Mouse (Mus musculus) stomach, embryonic 14.5 days (tissue): Measurements from ENCODE around the gene Rbfox2. TPM values are rescaled to one million over a fixed set of nuclear protein-coding genes. Genes with fewer than 3 reads are reported as not detected.
"Not testable (repeated sequence)": the region's sequence is repeated elsewhere in the genome, so short reads cannot be mapped to it uniquely, and the experiment has no call there.

Experiments used
- ATAC-seq: fragments of 200-750 bp; cut with Nextera tagmentation; 2 replicates; pipeline ENCODE4 v1.8.0; 2017; ENCODE audit warnings: low read depth, moderate TSS enrichment; ENCODE audit not compliant: insufficient number of reproducible peaks, insufficient read depth, low FRiP score
- H3K27ac ChIP-seq: fragments of 300-500 bp; sonication (generic); 2 replicates; pipeline ENCODE4 v1.5.1; 2014; ENCODE audit warnings: mild to moderate bottlenecking, low read length, moderate library complexity, mixed read lengths
- H3K27me3 ChIP-seq: fragments of 300-500 bp; sonication (generic); 2 replicates; pipeline ENCODE4 v1.6.1; 2014; ENCODE audit warnings: low read length, control low read depth, mixed read lengths; ENCODE audit not compliant: control insufficient read depth, insufficient read depth
- H3K36me3 ChIP-seq: fragments of 300-500 bp; sonication (generic); 2 replicates; pipeline ENCODE4 v1.6.1; 2014; ENCODE audit warnings: mild to moderate bottlenecking, control low read depth, low read length, moderate library complexity, mixed read lengths; ENCODE audit not compliant: control insufficient read depth, insufficient read depth
- H3K4me1 ChIP-seq: fragments of 300-500 bp; sonication (generic); 2 replicates; pipeline ENCODE4 v1.6.1; 2014; ENCODE audit warnings: low read length, control low read depth, mixed read lengths; ENCODE audit not compliant: control insufficient read depth, insufficient read depth
- H3K4me2 ChIP-seq: fragments of 300-500 bp; sonication (generic); replicated peaks from 2 replicates; pipeline ENCODE4 v1.6.1; 2014; ENCODE audit warnings: low read depth, low read length, control low read depth
- H3K4me3 ChIP-seq: fragments of 300-500 bp; sonication (generic); 2 replicates; pipeline ENCODE4 v1.5.1; 2014; ENCODE audit warnings: low read depth, low read length, control low read depth
- H3K9ac ChIP-seq: fragments of 300-500 bp; sonication (generic); replicated peaks from 2 replicates; pipeline ENCODE4 v1.6.1; 2014; ENCODE audit warnings: low read depth, mild to moderate bottlenecking, control low read depth, low read length, moderate library complexity, mixed read lengths
- H3K9me3 ChIP-seq: fragments of 300-500 bp; sonication (generic); 2 replicates; pipeline ENCODE4 v1.6.1; 2016; ENCODE audit warnings: low read depth, low read length, control low read depth; ENCODE audit not compliant: control insufficient read depth
- WGBS: fragments of 180-500 bp; shearing (Covaris S2); extraction: QIAGEN DNeasy Blood & Tissue Kit; methylation state at CpG from one replicate; pipeline ENCODE4 v1.1.7; 2014; 5-methylcytosine and 5-hydroxymethylcytosine counted together
- polyA plus RNA-seq: library from polyadenylated mRNA; unstranded; fragments of >200 nt; fragmentation: Nextera tagmentation; extraction: Ambion mirVana; gene quantifications from 2 replicates; pipeline ENCODE4 v1.2.1, GENCODE M21; 2014

The Rbfox2 gene
- polyA plus RNA-seq, 1 experiment from 2014 or later: 90.5 TPM

- Histone ChIP-seq H3K27ac (no peak overlapping the region), H3K36me3 (no peaks in the 10 kb centered on the region), H3K4me3 (no peak overlapping the region), H3K9ac (no peak overlapping the region), H3K9me3 (no peaks in the 10 kb centered on the region), H3K4me1 (peaks cover 14% of the 10 kb centered on the region), H3K4me2 (no peak overlapping the region), H3K27me3 (no peaks in the 10 kb centered on the region)
- no peak for ATAC-seq
- WGBS: 81% methylated on average over 1 of the region's 1 CpGs
These were observed 30.5 kb downstream of the Rbfox2 start for GRCm38 (mm10) chr15:77276300-77276699.

GRCm38 (mm10) chr15:77275572-77275971, 31.2 kb downstream of the Rbfox2 start:
- Histone ChIP-seq H3K9ac (no peak overlapping the region), H3K27me3 (no peaks in the 10 kb centered on the region), H3K9me3 (no peaks in the 10 kb centered on the region), H3K36me3 (no peaks in the 10 kb centered on the region), H3K27ac (no peak overlapping the region), H3K4me1 (peaks cover 14% of the 10 kb centered on the region), H3K4me3 (no peak overlapping the region), H3K4me2 (no peak overlapping the region)
- 81% methylated on average over 2 of the region's 2 CpGs for WGBS
- no peak for ATAC-seq

- Histone ChIP-seq H3K4me1 (peaks cover 14% of the 10 kb centered on the region), H3K9ac (no peak overlapping the region), H3K4me3 (no peak overlapping the region), H3K36me3 (no peaks in the 10 kb centered on the region), H3K4me2 (no peak overlapping the region), H3K9me3 (no peaks in the 10 kb centered on the region), H3K27me3 (no peaks in the 10 kb centered on the region), H3K27ac (no peak overlapping the region)
- ATAC-seq: no peak
- 82% methylated on average over 6 of the region's 6 CpGs for WGBS
These were observed 32.9 kb downstream of the Rbfox2 start for GRCm38 (mm10) chr15:77273947-77274346.

GRCm38 (mm10) chr15:77271285-77271684, 35.5 kb downstream of the Rbfox2 start:
- Histone ChIP-seq H3K4me1 (peaks cover 16% of the 10 kb centered on the region), H3K9ac (no peak overlapping the region), H3K4me3 (no peak overlapping the region), H3K27ac (no peak overlapping the region), H3K4me2 (no peak overlapping the region), H3K27me3 (no peaks in the 10 kb centered on the region), H3K36me3 (no peaks in the 10 kb centered on the region), H3K9me3 (no peaks in the 10 kb centered on the region)
- 92% methylated on average over 5 of the region's 5 CpGs for WGBS
- ATAC-seq: no peak

- H3K27ac ChIP-seq, ATAC-seq, H3K9me3 ChIP-seq, H3K9ac ChIP-seq, H3K4me2 ChIP-seq, H3K36me3 ChIP-seq, H3K27me3 ChIP-seq, H3K4me3 ChIP-seq: not testable (repeated sequence)
- WGBS: 81% methylated on average over 1 of the region's 1 CpGs
- H3K4me1 ChIP-seq: peaks cover 23% of the 10 kb centered on the region
These were observed 37.3 kb downstream of the Rbfox2 start for GRCm38 (mm10) chr15:77269496-77269895.

- Histone ChIP-seq H3K36me3 (no peaks in the 10 kb centered on the region), H3K9me3 (no peaks in the 10 kb centered on the region), H3K27ac (no peak overlapping the region), H3K27me3 (no peaks in the 10 kb centered on the region), H3K4me2 (no peak overlapping the region), H3K4me3 (no peak overlapping the region), H3K9ac (no peak overlapping the region), H3K4me1 (peaks cover 23% of the 10 kb centered on the region)
- 78% methylated on average over 3 of the region's 3 CpGs for WGBS
- ATAC-seq: no peak
These were observed 38.4 kb downstream of the Rbfox2 start for GRCm38 (mm10) chr15:77268415-77268814.

- H3K9me3 ChIP-seq: no peaks in the 10 kb centered on the region
- no peak overlapping the region for H3K4me3 ChIP-seq
- peaks cover 23% of the 10 kb centered on the region for H3K4me1 ChIP-seq
- no peak overlapping the region for H3K4me2 ChIP-seq
- no peak overlapping the region for H3K9ac ChIP-seq
- ATAC-seq: no peak
- H3K27ac ChIP-seq: no peak overlapping the region
- no peaks in the 10 kb centered on the region for H3K36me3 ChIP-seq
- no peaks in the 10 kb centered on the region for H3K27me3 ChIP-seq
- 10% methylated on average over 4 of the region's 4 CpGs for WGBS
These were observed 41.5 kb downstream of the Rbfox2 start for GRCm38 (mm10) chr15:77265318-77265717.

GRCm38 (mm10) chr15:77264314-77264713, 42.5 kb downstream of the Rbfox2 start:
- Histone ChIP-seq H3K9ac (no peak overlapping the region), H3K9me3 (no peaks in the 10 kb centered on the region), H3K27ac (no peak overlapping the region), H3K4me3 (no peak overlapping the region), H3K27me3 (no peaks in the 10 kb centered on the region), H3K36me3 (no peaks in the 10 kb centered on the region), H3K4me2 (no peak overlapping the region), H3K4me1 (peaks cover 23% of the 10 kb centered on the region)
- WGBS: 84% methylated on average over 5 of the region's 5 CpGs
- ATAC-seq: no peak

GRCm38 (mm10) chr15:77262782-77263181, 44.0 kb downstream of the Rbfox2 start:
- Histone ChIP-seq H3K9me3 (no peaks in the 10 kb centered on the region), H3K27ac (no peak overlapping the region), H3K4me3 (no peak overlapping the region), H3K27me3 (no peaks in the 10 kb centered on the region), H3K36me3 (no peaks in the 10 kb centered on the region), H3K9ac (no peak overlapping the region), H3K4me2 (no peak overlapping the region), H3K4me1 (peaks cover 22% of the 10 kb centered on the region)
- no peak for ATAC-seq
- 88% methylated on average over 2 of the region's 2 CpGs for WGBS
